Mouse (Mus musculus) lung, postnatal 4 days (tissue): ENCODE measurements around the gene Ttc36.

Experiments
- DNase-seq, 2 experiments: peaks; one replicate each; pipeline ENCODE4 v3.0.0; 2021

The Ttc36 gene

GRCm38 (mm10) chr9:44802808-44803450 lies at the start of gene Ttc36:
Gene Ttc36, minus strand, starts transcription at chr9:44803072.
- peak; percentile 45 to 55 for DNase-seq

- no peak for DNase-seq
Measured at GRCm38 (mm10) chr9:44847446-44847845, 44.6 kb upstream of the Ttc36 start.

- peak in 1 of 2 experiments; percentile 23 for DNase-seq
Measured at GRCm38 (mm10) chr9:44841241-44841640, 38.4 kb upstream of the Ttc36 start.

GRCm38 (mm10) chr9:44836439-44836838 lies 33.6 kb upstream of the Ttc36 start:
- DNase-seq = peak; percentile 72 to 85

GRCm38 (mm10) chr9:44832356-44832755 lies 29.5 kb upstream of the Ttc36 start:
- DNase-seq = no peak

GRCm38 (mm10) chr9:44830506-44830905 lies 27.6 kb upstream of the Ttc36 start:
- DNase-seq = no peak

- no peak for DNase-seq
Measured at GRCm38 (mm10) chr9:44828944-44829343, 26.1 kb upstream of the Ttc36 start.

GRCm38 (mm10) chr9:44826660-44827059 lies 23.8 kb upstream of the Ttc36 start:
- no peak for DNase-seq

GRCm38 (mm10) chr9:44819920-44820827 lies 17.3 kb upstream of the Ttc36 start:
- no peak for DNase-seq

- no peak for DNase-seq
Measured at GRCm38 (mm10) chr9:44817522-44817921, 14.7 kb upstream of the Ttc36 start.

GRCm38 (mm10) chr9:44814179-44814578 lies 11.3 kb upstream of the Ttc36 start:
- DNase-seq = no peak

- DNase-seq = no peak
Measured at GRCm38 (mm10) chr9:44810316-44810715, 7.4 kb upstream of the Ttc36 start.

- no peak for DNase-seq
Measured at GRCm38 (mm10) chr9:44807778-44808177, 4.9 kb upstream of the Ttc36 start.

- DNase-seq = no peak
Measured at GRCm38 (mm10) chr9:44807141-44807540, 4.3 kb upstream of the Ttc36 start.

GRCm38 (mm10) chr9:44805536-44805935 lies 2.7 kb upstream of the Ttc36 start:
- no peak for DNase-seq

- no peak for DNase-seq
Measured at GRCm38 (mm10) chr9:44804678-44805077, 1.8 kb upstream of the Ttc36 start.

- DNase-seq = no peak
Measured at GRCm38 (mm10) chr9:44801669-44802068, 1.2 kb downstream of the Ttc36 start.

- no peak for DNase-seq
Measured at GRCm38 (mm10) chr9:44799958-44800324, 2.9 kb downstream of the Ttc36 start.

GRCm38 (mm10) chr9:44799102-44799957 lies 3.5 kb downstream of the Ttc36 start, which contains the start of gene Tmem25:
Gene Tmem25, minus strand, starts transcription at chr9:44799307.
- DNase-seq = peak; percentile 85 to 90

GRCm38 (mm10) chr9:44798298-44798697 lies 4.6 kb downstream of the Ttc36 start:
- DNase-seq = no peak

GRCm38 (mm10) chr9:44792842-44793241 lies 10.0 kb downstream of the Ttc36 start:
- no peak for DNase-seq

- DNase-seq = peak; percentile 95 to 97
Measured at GRCm38 (mm10) chr9:44772750-44773651, 29.9 kb downstream of the Ttc36 start.
